Mouse (Mus musculus): Measurements from ENCODE around the gene Cfap298. TPM values are rescaled to one million over a fixed set of nuclear protein-coding genes. Genes with fewer than 3 reads are reported as not detected.
A peak's percentile ranks its signal among the peaks of the same experiment; 100 is the strongest.

Cfap298 gene
- 10 to 100 TPM; 34.0 to 37.1 TPM for total RNA-seq (2021)
- long read RNA-seq, experiment 1, transcript Cfap298-201 (7 exons, 1,430 nt): major isoform, 70 of 74 reads
- long read RNA-seq, experiment 1, partial matches to known transcripts: 1 of 74 reads
- long read RNA-seq, experiment 1, other reads (novel, unspliced or antisense): 3 of 74 reads
- long read RNA-seq, experiment 2, transcript Cfap298-201 (7 exons, 1,430 nt): major isoform, 61 of 66 reads
- long read RNA-seq, experiment 2, partial matches to known transcripts: 3 of 66 reads
- long read RNA-seq, experiment 2, other reads (novel, unspliced or antisense): 2 of 66 reads

GRCm38 (mm10) chr16:90934687-90935328 lies at the start of gene Cfap298:
Gene Cfap298, minus strand, starts transcription at chr16:90935114.
- peak; percentile 94 for DNase-seq (ENCODE audit: low spot score)

DNA sequence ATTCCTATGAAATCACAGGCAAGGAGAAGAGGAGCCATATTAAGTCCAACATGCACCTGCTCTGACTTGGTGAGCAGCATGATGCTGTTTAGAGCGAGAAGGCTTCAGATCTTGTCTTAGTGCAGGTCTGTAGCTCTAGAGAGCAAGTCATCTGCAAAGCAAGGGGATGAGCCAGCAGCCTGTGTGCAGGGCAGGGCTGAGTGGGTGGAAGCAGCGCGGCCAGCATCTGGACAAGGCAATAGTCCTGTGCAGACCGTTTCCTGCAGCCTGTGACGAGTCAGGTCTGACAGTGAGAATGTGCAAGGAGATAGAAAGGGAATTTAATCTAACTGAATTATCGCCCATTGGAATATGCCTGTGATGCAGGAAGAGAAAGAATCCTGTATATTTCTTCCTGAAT lies 36.1 kb upstream of the Cfap298 start:
- no peak for DNase-seq (ENCODE audit: low spot score)

DNA sequence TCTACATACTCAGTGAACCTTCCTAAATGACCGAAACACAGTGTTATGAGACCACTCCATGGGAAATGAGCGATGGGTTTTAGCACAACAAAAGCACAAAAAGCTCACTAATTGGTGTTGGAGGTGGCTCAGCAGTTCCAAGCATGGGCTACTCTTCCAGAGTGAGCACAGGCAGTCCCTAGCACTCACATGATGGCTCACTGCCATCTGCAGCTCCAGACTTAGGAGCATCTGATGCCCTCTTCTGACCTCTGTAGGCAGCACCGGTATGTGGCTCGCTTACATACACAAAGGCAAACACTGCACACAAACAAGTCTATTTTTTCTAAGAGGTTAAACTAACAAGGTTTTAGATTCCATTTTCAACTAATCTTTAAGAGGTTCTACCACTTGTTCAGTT lies 31.3 kb upstream of the Cfap298 start:
- DNase-seq (ENCODE audit: low spot score): no peak

GRCm38 (mm10) chr16:90964302-90964701 lies 29.4 kb upstream of the Cfap298 start:
- DNase-seq (ENCODE audit: low spot score): no peak

- no peak for DNase-seq (ENCODE audit: low spot score)
Observed at GRCm38 (mm10) chr16:90963866-90964265, 29.0 kb upstream of the Cfap298 start.

- DNase-seq (ENCODE audit: low spot score): no peak
Observed at GRCm38 (mm10) chr16:90963231-90963630, 28.3 kb upstream of the Cfap298 start.

DNA sequence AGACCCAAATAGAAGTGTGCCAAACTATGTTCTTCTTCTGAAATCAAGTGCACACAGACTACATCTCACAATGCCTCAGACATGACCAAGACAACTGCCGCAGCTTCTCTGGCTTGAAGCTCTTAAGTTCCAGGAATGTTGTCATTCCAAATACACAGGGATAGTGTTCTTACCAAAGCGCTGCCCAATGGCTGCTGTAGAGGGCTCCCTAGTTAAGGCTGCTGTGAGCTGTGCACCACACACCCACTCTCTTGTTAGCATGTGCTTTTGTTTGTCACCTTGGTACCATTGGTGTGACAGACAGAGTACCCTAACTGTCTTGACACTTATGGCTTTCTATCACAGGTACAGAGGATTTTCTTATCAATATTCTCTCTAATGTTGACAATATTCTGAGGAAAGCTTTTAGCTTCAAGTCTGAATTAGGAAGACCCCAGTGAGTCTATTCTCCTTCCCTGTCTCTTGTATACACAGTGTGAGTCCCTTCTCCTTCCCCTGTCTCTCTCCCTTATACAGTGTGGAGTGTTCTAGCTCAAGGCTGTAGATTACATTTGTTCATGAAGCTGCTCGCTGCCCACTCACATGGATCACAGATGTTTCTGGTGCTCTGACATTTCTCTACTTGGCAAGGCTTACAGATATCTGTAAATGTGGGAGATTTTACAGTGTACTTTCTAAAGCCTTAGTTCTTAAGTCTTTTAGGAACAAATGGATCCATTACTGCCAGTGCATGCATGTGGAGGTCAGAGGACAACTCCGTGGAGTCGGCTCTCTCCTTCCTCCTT lies 23.6 kb upstream of the Cfap298 start:
- no peak for DNase-seq (ENCODE audit: low spot score)

GRCm38 (mm10) chr16:90955494-90955893 lies 20.6 kb upstream of the Cfap298 start:
- no peak for DNase-seq (ENCODE audit: low spot score)

DNA sequence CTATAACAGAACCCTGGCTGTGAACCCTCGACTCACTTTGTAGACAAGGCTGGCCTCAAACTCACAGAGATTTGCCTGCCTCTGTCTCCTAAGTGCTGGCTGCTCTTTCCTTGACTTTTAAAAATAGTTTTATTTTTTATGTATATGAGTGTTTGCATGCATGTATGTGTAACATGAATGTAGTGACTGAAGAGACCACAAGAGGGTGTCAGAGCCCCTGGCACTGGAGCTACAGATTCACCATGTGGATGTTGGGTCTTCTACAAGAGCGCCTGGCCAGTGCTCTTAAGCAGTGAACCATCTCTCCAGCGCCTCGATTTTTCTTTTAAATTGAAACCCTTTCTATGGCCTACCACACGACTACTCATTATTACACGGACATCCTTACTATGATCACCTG lies 18.9 kb upstream of the Cfap298 start:
- no peak for DNase-seq (ENCODE audit: low spot score)

DNA sequence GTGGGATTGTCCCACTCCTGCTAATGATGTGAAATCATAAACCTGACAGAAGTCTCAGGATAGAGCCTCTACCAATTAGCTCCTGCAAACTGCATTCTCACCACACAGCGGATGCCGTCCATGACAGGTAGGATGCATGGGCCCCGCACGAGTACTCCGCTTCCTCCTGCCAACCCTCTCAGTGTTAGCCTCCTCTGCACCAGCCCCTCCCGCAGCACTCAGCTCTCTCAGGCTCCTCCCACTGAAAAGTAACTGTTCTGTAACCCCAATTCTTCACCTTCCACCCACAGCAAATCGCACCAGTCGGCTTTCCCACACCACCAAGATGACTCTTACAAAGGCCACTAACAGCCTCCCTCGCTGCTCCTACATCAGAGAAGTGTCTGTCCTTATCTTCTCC lies 18.2 kb upstream of the Cfap298 start:
- DNase-seq (ENCODE audit: low spot score): no peak

DNA sequence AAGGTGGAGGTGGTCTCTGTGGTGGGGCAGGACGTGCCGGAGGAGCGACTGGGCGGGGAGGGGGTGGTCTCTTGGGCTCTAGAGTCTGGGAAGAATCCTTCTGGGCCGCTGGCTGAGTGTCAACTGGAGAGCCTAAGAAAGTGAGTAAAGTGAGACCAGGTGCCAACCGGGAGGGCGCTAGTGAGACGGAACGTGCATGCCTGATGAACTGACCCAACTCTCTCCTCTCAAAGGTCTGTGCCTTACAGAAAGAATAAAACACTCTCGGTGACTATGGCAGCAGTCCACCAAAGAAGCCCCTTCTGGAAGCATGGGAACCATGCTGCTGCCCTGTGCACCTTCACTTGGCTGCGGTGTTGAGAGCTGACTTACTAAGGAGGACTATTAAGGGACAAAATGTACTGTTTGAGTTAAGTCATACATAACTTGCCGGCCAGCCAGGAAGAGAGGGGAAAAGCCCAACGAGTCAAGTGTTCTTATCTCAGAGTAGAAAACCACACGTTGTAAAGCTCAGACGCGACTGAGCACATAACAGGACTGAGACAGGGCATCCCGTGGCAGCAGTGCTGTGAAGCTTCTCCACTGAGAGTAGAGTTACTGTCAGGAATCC lies 15.5 kb upstream of the Cfap298 start:
- DNase-seq (ENCODE audit: low spot score): no peak

DNA sequence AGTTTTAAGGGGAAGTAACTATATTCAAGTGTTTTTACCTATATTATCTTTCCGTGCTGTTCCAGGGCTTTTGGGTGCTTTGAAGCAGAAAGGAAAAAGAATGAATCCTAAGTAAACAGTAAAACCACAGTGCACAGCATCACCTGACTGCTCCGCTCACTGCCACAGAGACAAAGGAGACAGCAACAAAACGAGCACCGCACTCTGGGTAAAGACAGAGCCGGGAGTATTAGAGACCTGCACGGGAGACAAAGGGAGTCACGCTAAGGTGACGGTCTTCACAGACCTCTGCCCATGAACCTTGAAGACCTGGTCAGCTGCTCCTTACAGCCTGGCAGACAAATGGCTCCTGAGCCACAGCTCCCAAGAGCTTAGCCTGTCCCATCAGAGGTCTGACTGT lies 12.1 kb upstream of the Cfap298 start:
- DNase-seq (ENCODE audit: low spot score): no peak

DNA sequence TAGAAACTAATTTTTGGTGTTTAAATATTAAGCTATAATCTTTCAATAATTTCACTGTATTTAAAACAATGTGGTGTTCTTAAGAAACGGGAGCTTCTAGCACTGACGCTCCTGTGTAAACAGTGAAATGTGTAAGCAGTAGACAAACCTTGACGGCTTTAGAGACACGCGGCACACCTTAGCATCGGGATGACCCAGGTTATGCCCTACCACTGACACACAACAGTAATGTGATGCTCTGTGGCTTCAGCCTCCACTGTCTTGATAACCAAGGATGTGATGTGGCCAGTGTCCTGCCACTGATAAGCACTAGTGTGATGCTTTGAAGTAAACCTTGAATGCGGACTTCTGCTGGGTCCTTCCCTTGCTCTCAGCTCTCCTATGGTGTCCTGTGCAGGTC lies 6.3 kb upstream of the Cfap298 start:
- DNase-seq (ENCODE audit: low spot score): no peak

DNA sequence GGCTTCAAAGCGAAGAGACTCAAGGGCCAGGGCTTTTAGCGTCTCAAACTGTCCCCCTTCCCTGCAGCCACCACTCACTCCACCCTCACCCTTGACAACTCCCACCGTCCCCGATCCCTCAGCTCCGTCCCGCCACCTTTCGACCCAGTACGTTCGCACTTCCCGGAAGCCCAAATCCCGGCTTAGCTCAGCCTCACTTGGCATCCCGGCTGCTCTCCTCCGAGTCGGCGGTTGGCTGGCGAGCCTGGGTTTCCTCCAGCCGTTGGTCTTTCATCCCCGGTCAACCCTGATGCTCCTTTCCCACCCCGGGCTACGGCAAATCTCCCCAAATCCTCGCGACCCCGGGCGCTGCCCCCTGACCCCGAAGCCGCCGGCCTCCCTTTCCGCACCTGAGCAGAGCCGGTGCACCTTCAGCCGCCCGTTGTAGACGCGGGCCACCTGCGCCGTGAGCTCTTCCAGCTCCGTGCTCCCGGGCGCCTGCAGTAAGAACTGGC lies 674 bp downstream of the Cfap298 start:
- peak; percentile 41 for DNase-seq (ENCODE audit: low spot score)

DNA sequence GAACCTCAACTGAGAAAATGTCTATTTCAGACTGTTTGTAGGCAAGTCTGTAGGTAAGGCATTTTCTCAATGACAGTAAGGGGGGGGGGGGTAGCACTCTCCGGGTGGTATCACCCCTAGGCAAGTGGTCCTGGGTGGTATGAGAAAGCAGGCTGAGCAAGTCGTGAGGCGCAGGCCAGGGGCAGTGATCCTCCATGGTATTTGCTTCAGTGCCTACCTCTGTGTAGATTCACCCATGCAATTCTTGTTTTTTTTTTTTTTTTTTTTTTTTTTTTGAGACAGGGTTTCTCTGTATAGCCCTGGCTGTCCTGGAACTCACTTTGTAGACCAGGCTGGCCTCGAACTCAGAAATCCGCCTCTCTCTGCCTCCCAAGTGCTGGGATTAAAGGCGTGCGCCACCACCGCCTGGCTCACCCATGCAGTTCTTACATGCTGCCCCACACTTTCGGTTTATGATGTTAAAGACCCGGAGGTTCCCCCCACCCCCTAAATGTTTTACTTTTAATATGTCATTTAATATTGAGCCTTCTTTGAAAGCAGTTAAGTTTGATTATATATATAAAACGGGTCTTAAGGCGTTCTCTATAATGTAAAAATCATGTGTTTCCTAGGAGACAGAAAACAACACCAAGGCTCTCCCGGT lies 1.3 kb downstream of the Cfap298 start:
- no peak for DNase-seq (ENCODE audit: low spot score)

- no peak for DNase-seq (ENCODE audit: low spot score)
Observed at GRCm38 (mm10) chr16:90927446-90927845, 7.5 kb downstream of the Cfap298 start.

- peak; percentile 46 for DNase-seq (ENCODE audit: low spot score)
Observed at GRCm38 (mm10) chr16:90925461-90925860, 9.5 kb downstream of the Cfap298 start.

DNA sequence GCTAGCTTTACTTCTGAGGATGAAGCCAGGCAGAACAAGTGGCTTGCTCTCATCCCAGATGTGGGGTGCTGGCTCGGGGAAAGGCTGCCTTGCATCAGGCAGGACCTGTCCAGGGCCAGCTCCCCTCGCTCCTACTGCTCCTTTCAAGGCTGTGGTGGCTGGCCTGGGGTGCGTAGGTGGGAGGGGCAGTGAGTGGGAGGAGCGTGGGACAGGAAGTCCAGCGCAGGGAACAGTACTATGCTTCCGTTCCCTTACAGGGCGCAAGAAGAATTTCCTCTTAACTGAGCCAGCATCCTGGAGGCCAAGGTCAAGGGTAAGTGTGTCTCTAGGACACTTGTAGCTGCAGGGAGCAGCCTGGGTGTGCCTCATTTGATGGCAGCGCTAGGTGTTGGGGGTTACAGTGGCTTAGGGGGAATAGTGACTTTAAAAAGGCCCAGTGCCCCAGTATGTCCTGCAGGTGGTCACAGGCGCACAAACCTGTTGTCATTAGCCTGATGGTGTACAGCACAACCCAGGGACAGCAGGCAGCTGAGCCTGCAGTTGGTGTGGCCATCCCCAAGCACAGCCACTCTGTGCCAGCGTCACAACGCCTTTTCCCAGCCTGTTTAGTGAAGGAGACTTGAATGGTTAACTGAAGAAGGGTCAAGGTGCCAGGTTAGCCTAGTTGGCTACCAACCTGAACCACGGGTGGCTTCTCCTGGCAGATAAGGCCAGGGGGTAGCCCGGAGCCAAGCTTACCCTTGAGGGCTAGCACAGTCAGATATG lies 10.1 kb downstream of the Cfap298 start:
- no peak for DNase-seq (ENCODE audit: low spot score)

DNA sequence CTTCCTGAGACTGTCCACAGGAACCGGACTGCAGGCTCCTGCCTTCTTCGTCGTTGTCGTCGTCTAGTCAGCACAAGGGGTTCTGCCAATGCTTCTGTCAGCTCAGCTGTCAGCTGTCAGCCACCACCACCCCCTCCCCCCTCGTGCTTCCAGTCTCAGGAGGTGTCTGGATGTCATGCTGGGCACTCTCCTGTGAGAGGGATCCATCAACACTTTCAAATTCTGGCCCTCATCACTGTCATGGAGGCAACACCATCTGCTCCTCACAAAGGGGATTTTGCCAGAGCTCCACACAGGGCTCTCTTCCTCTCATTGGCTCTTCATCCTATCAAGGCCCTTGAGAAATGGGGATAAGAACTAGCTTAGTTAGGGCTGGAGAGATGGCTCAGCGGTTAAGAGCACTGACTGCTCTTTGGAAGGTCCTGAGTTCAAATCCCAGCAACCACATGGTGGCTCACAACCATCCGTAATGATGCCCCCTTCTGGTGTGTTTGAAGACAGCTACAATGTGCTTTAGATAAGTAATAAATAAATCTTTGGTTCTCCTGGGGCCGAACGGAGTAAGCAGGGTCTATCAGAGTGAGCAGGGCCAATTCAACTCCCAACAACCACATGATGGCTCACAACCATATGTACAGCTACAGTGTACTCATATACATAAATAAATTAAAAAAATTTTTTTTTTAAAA lies 13.3 kb downstream of the Cfap298 start:
- DNase-seq (ENCODE audit: low spot score): no peak

DNA sequence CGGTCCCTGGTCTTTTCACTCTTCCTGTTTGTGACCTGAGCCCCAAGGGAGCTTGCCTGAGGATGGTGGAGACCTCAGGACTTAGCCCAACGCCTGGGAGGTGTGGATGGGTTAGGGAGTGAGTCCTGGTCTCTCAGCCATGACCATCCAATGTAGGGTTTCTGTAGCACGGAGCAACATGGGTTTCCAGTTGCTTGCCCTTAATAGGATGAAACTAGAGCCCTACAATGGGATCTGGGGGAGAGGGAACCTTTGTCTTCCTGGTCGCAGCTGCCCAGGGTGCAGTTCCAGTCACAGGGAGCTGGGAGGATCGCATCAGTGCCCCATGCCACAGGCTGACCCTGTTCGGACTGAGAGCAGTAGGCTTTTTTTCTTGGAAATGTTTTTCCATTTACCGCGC lies 17.8 kb downstream of the Cfap298 start:
- DNase-seq (ENCODE audit: low spot score): no peak

All from gastrocnemius, adult 18-20 months (tissue).